Mouse (Mus musculus) mesoderm, embryonic 11.5 days (tissue): ENCODE data around the gene Dlg4.
A peak's percentile ranks its signal among the peaks of the same experiment; 100 is the strongest.

ENCODE experiments used
- DNase-seq: peaks from one replicate; pipeline ENCODE4 v3.0.0-alpha.2; 2012; ENCODE audit warnings: low read depth, low spot score

Dlg4 gene

GRCm38 (mm10) chr11:70019495-70020021 lies 2.8 kb downstream of the Dlg4 start:
- DNase-seq: no peak

- DNase-seq: no peak
These were observed 3.4 kb downstream of the Dlg4 start for GRCm38 (mm10) chr11:70020022-70020631.

DNA sequence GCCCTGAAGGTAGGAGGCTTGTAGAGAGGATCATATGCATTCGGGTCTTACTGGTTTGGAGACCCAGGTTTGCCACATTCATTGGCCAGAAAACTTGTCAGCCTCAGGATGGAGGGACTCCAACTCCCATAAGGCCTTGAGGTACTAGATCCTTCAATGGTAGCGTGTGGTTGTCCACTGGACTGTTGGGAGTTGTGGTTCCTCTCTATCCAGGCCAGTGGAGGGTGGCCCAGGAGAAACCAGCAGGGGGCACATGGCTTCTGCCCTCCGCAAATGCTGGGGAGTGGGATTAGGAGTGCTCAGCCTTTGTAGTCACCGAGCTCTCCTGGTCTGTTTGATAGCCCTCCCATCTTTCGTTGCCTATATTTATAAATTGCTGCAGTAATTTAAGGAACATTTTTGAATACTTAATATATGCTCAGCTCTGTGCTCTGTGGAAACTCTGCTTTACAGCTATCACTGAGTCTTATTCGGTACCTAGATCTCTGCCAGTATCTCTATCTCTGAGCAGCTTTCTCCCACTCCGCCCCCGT lies 4.1 kb downstream of the Dlg4 start:
- peak; percentile 89 for DNase-seq

GRCm38 (mm10) chr11:70021264-70022132 lies 4.8 kb downstream of the Dlg4 start:
- peak; percentile 98 for DNase-seq

GRCm38 (mm10) chr11:70023481-70024150 lies 6.9 kb downstream of the Dlg4 start:
- peak; percentile 49 for DNase-seq

DNA sequence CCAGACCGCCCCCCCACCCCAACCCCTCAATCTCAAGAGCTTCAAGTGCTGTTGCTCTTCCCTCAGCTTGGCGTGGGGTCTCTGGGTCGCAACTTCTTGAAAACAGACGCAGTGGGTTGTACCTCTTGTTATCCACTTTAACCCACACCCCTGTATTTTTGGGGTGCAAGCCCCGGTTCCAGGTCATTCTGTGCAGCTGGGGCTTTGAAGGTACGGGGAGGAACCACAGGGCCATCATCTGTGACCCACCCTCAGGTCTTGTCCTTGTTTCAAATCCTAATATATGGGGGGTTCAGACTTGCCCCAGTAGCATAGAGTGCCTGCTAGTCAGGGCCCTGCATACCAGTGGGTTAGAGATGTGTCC lies 7.4 kb downstream of the Dlg4 start:
- DNase-seq: no peak

DNA sequence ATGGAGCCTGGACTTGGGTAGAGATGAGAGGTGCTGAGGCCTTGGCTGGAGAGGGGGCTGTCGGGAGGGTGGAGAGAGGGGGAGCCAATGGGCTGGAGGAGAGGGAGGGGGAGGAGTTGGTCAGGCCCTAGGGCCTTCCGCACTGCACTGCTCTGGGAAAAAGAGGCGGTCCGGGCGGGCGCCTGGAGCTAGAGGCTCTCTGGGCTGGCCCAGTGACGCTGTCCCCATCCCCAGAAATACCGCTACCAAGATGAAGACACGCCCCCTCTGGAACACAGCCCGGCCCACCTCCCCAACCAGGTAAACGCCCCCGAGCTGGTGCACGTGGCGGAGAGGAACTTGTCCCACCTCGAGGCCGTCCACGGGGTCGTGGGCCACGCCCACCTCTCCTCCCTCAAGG lies 9.9 kb downstream of the Dlg4 start:
- DNase-seq: peak; percentile 66

- no peak for DNase-seq
These were observed 10.7 kb downstream of the Dlg4 start for GRCm38 (mm10) chr11:70027397-70027796.

DNA sequence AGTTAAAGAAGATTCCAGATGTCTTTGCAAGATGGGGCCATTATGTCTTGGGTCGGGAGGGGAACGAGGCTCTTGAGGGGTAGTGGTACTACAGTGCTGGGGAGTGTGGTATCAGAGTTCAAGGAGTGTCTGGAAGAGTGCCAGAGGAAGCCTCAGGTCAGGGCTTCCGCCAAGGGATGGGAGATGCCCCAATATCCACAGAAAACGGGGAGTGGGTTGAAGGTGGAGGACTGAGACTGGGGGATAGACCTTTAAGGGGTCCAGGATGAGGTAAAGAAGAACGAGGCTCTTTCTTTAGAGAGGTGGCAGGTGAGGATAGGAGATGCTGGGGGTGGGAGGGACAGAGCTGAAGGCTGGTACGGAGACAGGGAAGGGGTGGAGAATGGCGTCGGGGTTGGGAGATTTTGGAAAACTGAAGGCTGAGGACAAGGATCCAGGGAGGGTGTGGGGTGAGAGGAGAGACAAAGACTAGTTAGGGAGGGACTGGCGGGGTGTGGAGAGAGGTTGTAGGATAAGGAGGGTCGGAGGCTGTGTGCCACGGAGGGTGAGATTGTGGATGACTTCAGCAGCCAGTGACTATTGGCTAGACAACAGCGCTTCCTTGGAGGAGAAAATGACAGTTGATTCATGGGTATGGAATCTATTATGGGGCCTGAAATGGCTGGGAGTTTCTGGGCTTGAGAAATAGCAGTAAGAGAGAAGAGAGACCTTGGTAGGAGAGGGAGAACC lies 11.8 kb downstream of the Dlg4 start:
- no peak for DNase-seq

GRCm38 (mm10) chr11:70029130-70029801 lies 12.5 kb downstream of the Dlg4 start:
- DNase-seq: peak; percentile 97

DNA sequence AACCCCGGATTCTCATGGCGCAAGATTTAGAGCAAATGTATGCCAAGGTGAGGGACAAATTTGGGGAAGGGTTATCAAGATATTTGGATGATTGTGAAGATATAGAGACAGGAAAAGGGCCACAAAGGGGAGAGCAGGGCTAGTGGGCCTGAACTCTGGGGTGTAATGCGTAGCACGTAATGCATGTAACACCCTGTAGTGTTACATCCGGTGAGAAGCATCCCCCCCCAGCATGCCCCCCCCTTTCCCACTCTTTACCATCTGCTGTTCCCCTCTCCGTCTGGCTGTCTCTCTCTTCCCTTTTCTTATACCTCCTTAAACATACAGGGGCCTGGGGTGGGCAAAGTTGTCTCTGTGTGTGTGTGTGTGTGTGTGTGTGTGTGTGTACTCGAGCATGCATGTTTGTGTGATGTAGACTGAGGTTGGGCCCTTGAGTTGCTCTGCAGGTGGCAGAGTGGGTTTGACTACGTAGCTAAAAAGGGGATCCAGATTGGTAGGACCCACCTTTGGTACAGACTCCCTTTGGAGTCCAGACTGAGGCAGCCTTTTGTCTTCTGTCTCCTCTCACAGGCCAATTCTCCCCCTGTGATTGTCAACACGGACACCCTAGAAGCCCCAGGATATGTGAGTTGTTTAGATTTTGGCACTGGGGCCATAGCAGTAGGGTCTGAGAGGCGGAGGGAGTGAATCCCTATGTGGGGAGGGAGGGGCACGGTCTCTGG lies 13.2 kb downstream of the Dlg4 start:
- DNase-seq: no peak

DNA sequence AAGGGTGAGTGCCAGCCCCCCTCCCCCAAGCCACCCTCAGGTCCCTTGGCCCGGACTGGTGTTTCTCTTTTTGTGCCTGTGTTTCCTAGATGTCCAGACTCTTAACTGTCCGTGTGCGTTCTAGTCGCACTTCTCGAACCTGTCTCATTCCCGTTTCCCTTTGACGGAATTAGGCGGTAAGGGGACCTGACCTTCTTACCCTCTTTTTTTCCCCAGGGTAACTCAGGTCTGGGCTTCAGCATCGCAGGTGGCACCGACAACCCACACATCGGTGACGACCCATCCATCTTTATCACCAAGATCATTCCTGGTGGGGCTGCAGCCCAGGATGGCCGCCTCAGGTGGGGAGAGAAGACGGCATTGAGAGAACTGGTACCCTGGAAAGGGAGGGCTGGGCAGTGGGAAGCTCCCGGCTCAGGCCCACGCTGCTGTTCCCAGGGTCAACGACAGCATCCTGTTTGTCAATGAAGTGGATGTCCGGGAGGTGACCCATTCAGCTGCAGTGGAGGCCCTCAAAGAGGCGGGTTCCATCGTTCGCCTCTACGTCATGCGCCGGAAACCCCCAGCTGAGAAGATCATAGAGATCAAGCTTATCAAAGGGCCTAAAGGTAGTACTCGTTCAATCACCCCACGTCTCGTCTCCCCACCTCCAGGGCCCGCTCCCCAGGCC lies 14.0 kb downstream of the Dlg4 start:
- DNase-seq: no peak

DNA sequence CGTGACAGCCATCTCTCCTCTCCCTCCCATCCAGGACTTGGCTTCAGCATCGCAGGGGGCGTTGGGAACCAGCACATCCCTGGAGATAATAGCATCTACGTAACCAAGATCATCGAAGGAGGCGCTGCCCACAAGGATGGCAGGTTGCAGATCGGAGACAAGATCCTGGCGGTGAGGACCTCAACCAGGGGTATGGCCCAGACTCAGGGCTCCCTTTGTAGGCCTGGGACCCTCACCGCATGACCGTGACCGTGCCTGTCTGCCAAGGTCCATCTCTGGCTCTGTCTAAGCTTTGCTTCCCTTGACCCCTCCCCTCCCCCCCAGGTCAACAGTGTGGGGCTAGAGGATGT lies 14.6 kb downstream of the Dlg4 start:
- DNase-seq: no peak

- DNase-seq: no peak
These were observed 21.4 kb downstream of the Dlg4 start for GRCm38 (mm10) chr11:70038174-70038573.

DNA sequence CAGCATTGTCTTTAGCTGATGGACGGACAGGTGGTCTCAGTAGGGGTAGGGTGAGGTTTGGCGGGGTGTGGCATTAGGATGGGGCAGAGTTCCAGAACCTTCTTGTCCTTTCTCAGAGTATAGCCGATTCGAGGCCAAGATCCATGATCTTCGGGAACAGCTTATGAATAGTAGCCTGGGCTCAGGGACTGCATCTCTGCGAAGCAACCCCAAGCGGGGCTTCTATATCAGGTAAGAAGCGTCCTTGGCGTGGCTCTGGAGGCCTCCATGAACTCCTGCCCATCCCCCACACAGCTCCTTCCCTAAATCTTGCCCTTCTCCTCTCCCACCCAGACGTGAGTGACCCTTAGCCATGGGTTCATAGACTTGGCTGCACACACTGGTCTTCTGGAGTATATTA lies 22.9 kb downstream of the Dlg4 start:
- no peak for DNase-seq

- DNase-seq: no peak
These were observed 23.4 kb downstream of the Dlg4 start for GRCm38 (mm10) chr11:70040184-70040583.

DNA sequence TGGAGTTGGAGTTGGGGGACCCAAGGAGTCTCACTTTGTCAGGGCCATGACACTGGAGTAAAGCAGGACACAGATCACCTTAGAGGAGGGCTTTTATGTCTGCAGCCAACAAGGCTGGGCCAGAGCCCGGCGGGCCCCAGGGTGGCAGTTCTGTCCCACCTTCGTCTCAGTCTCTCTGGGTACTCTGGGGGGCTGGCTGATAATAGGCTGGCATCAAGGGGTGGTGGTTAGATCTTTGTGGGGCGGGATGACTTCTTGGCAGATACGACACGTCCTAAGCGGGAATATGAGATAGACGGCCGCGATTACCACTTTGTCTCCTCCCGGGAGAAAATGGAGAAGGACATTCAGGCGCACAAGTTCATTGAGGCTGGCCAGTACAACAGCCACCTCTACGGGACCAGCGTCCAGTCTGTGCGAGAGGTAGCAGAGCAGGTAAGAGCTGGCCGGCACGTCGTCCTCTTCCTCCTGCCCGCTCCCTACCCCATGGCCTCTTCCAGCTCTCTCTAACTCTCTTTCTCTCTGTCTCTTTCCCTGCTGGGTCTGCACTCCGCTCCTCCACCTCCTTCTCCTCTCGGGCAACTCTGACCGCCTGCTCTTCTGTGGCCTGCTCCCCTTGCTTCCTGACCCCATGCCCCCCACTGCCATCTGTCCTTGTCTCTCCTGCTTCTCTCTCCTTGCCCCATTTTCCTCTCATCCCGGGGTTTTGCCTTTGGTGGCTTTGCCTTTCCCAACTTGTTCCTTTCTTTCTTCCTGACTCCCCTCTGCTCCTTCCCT lies 25.8 kb downstream of the Dlg4 start:
- DNase-seq: no peak

GRCm38 (mm10) chr11:70043665-70044064 lies 26.9 kb downstream of the Dlg4 start:
- no peak for DNase-seq

DNA sequence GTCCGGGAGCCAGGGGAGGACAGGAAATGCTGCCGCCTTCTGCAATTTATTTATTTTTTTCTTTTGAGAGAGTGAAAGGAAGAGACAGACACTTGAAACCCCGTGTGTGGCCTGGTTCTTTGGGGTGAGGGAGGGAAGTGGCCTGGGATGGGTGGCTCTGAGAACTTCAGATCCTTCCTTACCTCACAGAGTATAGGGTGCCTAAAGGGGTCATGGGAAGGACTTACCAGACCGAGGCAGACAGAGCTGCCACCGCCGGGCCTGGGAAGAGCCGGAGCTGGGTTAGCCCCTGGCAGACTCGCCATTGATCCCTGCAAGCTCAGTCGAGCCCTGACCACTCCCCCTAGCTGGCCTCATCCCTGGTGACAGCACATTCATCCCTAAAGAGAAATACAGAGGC lies 28.7 kb downstream of the Dlg4 start:
- DNase-seq: no peak
